Mouse (Mus musculus) G1E (cell line): Measurements from ENCODE around the gene Adap1. TPM values are rescaled to one million over a fixed set of nuclear protein-coding genes. Genes with fewer than 3 reads are reported as not detected.

Experiments
- ATAC-seq: 2 replicates; pipeline ENCODE4 v1.8.0; 2016; ENCODE audit warnings: mild to moderate bottlenecking; ENCODE audit not compliant: insufficient number of reproducible peaks, poor library complexity, low FRiP score, severe bottlenecking; ENCODE audit errors: extremely low read depth
- DNase-seq: peaks from one replicate; pipeline ENCODE4 v3.0.0; 2012; ENCODE audit warnings: low spot score
- H3K27me3 ChIP-seq: 2 replicates; pipeline ENCODE4 v1.6.1; 2012; ENCODE audit warnings: mild to moderate bottlenecking, low read length, inconsistent platforms; ENCODE audit not compliant: insufficient read depth
- H3K36me3 ChIP-seq: replicated peaks from 2 replicates; pipeline ENCODE3; 2012; ENCODE audit warnings: mild to moderate bottlenecking, inconsistent platforms
- H3K4me1 ChIP-seq: 2 replicates; pipeline ENCODE4 v1.6.1; 2012; ENCODE audit warnings: low read depth, low read length, inconsistent platforms, mixed read lengths; ENCODE audit not compliant: insufficient read depth
- H3K4me3 ChIP-seq: 2 replicates; pipeline ENCODE4 v1.5.1; 2012; ENCODE audit warnings: low read depth, mild to moderate bottlenecking, inconsistent platforms, low read length, moderate library complexity, mixed read lengths
- H3K9me3 ChIP-seq: replicated peaks from 2 replicates; pipeline ENCODE4 v1.6.1; 2012; ENCODE audit warnings: inconsistent platforms
- CTCF ChIP-seq: IDR thresholded peaks from 2 replicates; pipeline ENCODE4 v1.5.1; 2012; ENCODE audit warnings: low read depth, low read length, inconsistent platforms, mixed read lengths
- GATA1 ChIP-seq: IDR thresholded peaks from 2 replicates; pipeline ENCODE4 v1.6.1; 2012; ENCODE audit warnings: borderline replicate concordance, low read length, inconsistent platforms, mixed read lengths
- GATA2 ChIP-seq: IDR thresholded peaks from 2 replicates; pipeline ENCODE4 v1.6.1; 2012; ENCODE audit warnings: low read depth, low read length, inconsistent platforms, borderline replicate concordance
- POLR2AphosphoS5 ChIP-seq: IDR thresholded peaks from 2 replicates; pipeline ENCODE4 v1.6.1; 2012; ENCODE audit warnings: low read depth, low read length, inconsistent platforms; ENCODE audit not compliant: insufficient replicate concordance
- TAL1 ChIP-seq: conservative IDR thresholded peaks from 2 replicates; pipeline ENCODE4 v1.6.1; 2012; ENCODE audit warnings: low read depth, low read length, inconsistent platforms, mixed read lengths
- polyA plus RNA-seq: library from polyadenylated mRNA; stranded (reverse); fragments of >175 nt; gene quantifications from 2 replicates; pipeline ENCODE4 v1.2.3, GENCODE M21; 2012
- total RNA-seq, 2 experiments: library from RNA; stranded (forward) in 1 of 2; stranded (reverse) in 1 of 2; fragments of 200-1000 nt in 1 of 2; fragments of >200 nt in 1 of 2; fragmentation: Nextera tagmentation in 1 of 2; gene quantifications; 2 replicates each; pipeline ENCODE4 v1.2.3; 2014 to 2017

Gene Adap1
- total and polyA plus RNA-seq, 3 experiments, result 1.4 to 2.3 (median 1.8) TPM

DNA sequence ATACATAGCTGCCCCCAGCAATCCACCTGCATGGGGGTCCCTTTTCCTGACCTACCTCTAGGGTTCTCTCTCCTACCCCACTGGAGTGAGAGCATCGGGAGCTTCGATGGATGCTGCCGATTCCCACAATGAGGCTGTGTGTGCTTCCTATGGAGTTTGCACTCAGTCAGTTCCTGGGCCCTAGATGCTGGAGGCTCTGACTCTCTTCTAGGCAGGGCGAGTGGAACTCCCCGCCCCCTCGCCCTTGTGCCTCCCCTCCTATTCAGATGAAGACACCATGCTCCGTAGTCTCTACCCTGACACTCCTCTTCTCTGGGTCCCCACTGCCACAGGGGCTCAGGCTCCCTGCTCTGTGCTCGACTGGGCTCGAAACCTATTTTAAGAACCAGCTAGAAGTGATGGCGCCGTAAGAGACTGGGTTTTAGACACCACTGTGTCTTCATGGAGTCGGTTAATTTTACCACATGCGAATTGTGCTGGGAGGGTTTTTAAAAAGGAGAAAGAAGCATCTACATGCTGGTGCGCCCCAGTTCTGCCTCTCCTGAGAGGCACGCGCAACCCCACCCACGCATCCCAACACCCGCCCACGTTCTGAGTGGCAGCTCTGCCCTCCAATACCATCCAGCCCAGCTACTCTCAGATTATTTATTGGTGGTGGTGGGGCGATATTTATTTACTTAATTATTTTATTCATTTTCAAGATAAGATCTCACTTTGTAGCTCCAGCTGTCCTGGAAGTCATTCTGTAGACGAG, 7.5 kb downstream of the Adap1 start:
- Histone ChIP-seq H3K36me3 (no peaks in the 10 kb centered on the region), H3K4me1 (no peaks in the 10 kb centered on the region; the same call in 1 of the 2 replicates), H3K27me3 (peaks cover 61% of the 10 kb centered on the region), H3K9me3 (no peaks in the 10 kb centered on the region), H3K4me3 (no peak overlapping the region)
- TF ChIP-seq TAL1 (no peak), CTCF (no peak), POLR2AphosphoS5 (no peak), GATA1 (no peak), GATA2 (no peak)
- ATAC-seq (no peak), DNase-seq (no peak)

DNA sequence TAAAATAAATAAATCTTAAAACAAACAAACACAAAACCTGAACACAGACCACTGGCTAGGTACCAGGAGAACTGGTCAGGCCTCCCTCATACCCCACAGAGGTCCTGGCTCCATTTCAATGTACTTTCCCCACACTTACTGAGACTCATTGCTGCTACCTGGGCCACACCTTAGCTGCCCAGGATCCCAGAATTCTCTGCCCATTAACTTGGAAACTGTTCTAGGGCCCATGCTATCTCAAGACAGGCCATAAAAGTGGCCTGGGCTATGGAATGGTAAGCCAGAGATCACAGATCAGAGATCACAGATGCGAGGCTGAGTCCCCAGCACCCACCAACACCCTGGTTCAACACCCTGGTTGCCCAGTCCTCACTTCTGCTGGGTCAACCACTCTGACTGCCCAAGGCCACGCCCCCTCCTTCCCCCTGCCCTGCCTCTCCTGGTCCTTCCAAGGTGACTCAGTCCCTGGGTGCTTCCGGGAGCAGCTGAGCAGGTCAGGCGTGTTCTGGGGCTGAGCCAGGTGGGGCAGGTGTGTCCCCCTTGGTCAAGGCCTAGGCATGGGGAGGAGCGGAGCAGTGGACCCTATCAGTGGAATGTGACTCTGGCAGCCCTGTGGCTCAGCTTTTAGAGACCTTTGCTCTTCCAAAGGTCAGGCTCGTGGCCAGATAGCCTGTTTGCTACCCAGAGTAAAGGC, 8.3 kb downstream of the Adap1 start:
- ATAC-seq (no peak), DNase-seq (no peak)
- Histone ChIP-seq H3K9me3 (no peaks in the 10 kb centered on the region), H3K4me1 (no peaks in the 10 kb centered on the region; the same call in 1 of the 2 replicates), H3K36me3 (no peaks in the 10 kb centered on the region), H3K27me3 (peaks cover 53% of the 10 kb centered on the region), H3K4me3 (no peak overlapping the region)
- TF ChIP-seq POLR2AphosphoS5 (no peak), GATA2 (no peak), GATA1 (no peak), TAL1 (no peak), CTCF (no peak)

DNA sequence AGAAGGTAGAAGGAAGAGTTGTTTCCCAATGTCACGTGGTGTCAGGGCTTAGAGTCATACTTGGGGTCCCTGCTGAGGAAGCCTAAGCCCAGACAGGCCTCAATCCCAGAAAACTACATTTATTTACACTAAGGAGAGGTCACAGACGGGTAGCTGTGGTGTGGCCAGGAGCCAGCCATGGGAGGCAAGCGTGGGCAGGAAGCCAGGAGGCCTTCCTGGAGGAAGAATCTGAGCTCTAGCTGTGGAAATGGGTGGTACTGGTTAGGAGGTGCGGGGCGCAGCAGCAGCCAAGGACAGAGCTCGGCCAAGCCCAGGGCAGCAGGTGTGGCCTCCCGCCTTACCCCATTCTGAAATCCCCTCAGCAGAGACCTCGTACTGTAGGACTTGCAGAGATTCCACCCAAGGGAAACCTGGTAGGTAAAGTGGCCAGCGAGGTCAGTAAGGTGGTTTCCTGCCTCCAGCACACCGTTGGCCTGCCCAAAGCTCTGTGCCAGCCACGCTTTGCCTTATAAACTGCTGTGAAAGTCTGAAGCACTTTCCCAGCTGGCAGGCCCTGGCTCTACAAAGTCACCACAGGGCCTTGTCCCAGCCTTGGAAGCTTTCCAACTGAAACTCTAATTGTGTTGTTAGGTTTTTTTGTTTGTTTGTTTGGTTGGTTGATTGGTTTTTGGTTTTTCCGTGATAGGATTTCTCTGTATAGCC, 10.3 kb downstream of the Adap1 start:
- H3K4me1 ChIP-seq, result no peaks in the 10 kb centered on the region; the same call in 1 of the 2 replicates

DNA sequence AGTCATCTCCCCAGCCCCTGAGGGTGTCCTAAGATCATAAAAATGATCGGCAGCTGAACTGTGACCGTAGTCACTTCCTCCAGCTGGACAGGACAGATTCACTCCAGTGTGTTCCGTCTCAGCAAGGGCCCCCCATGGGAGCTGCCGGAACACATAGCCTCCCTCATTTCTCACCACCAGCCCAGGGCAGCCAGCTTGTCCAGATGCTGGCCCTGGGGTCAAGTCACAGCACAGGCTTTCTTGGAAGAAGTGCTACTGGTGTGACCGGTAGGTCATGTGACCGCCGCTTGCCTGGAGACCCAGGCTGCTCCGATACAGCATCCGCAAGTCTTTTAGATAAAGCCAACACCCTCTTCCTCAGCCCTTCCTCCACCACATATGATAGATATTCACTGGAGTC, 11.9 kb downstream of the Adap1 start:
- Histone ChIP-seq H3K4me3 (no peak overlapping the region), H3K36me3 (no peaks in the 10 kb centered on the region), H3K9me3 (no peaks in the 10 kb centered on the region), H3K4me1 (peaks cover 2% of the 10 kb centered on the region), H3K27me3 (peaks cover 42% of the 10 kb centered on the region)
- ATAC-seq, result no peak
- no peak for DNase-seq
- no peak for TF ChIP-seq TAL1

More for the DNA sequence above, 10.3 kb downstream of the Adap1 start:
- ATAC-seq, result no peak
- no peak for DNase-seq
- Histone ChIP-seq H3K4me3 (no peak overlapping the region), H3K27me3 (peaks cover 49% of the 10 kb centered on the region), H3K9me3 (no peaks in the 10 kb centered on the region), H3K36me3 (no peaks in the 10 kb centered on the region)
- TF ChIP-seq POLR2AphosphoS5, result no peak
- no peak for TF ChIP-seq CTCF
- TF ChIP-seq TAL1, result no peak

DNA sequence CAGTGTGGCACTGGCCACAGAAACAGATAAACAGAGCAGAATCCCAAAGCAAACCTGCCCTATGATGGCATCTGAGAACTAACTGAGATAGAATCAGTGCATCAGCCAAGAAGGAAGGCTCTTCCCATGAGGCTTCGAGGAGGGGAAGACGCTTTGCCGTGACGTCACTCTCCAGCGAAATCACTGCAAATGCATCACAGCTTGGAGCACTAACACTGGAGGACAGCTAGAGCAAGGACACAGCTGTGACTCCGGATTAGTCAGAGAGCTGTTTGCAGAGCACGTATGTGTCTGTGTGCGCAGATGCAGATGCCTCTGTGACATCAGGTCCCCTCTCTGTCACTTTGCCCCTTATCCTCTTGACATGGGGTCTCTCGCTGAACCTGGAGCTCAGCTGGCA, 13.6 kb downstream of the Adap1 start:
- H3K4me1 ChIP-seq, result peaks cover 2% of the 10 kb centered on the region; the same call in 1 of the 2 replicates
- ATAC-seq (no peak), DNase-seq (no peak)
- TF ChIP-seq CTCF, result no peak
- TF ChIP-seq POLR2AphosphoS5, result no peak
- TF ChIP-seq GATA1, result no peak
- TF ChIP-seq TAL1, result no peak
- TF ChIP-seq GATA2, result no peak
- H3K9me3 ChIP-seq, result no peaks in the 10 kb centered on the region
- H3K27me3 ChIP-seq, result peaks cover 28% of the 10 kb centered on the region; the same call in 1 of the 2 replicates
- H3K36me3 ChIP-seq, result no peaks in the 10 kb centered on the region
- no peak overlapping the region for H3K4me3 ChIP-seq

DNA sequence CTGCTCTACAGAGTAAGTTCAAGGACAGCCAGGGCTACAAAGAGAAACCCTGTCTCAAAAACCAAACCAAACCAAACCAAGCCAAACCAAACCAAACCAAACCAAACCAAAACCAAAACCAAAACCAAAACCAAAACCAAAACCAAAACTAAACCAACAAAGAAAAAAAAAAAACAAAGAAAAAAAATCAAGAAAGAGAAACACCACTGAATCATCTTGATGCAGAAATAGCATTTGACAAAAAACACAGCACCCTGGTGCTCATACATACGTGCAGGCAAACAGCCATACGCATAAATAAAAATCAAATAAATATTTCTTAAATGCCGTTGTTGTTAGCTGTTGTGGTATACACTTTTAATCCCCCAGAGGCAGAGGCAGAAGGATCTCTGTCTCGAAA, 14.9 kb downstream of the Adap1 start:
- TF ChIP-seq GATA2, result no peak
- TF ChIP-seq TAL1, result no peak
- TF ChIP-seq CTCF, result no peak
- TF ChIP-seq POLR2AphosphoS5, result no peak
- TF ChIP-seq GATA1, result no peak
- H3K4me1 ChIP-seq, result peaks cover 2% of the 10 kb centered on the region; the same call in 1 of the 2 replicates
- no peak for ATAC-seq
- H3K27me3 ChIP-seq, result peaks cover 31% of the 10 kb centered on the region; the same call in 1 of the 2 replicates
- H3K9me3 ChIP-seq, result no peaks in the 10 kb centered on the region
- DNase-seq, result no peak
- no peaks in the 10 kb centered on the region for H3K36me3 ChIP-seq
- H3K4me3 ChIP-seq, result no peak overlapping the region
